Mouse (Mus musculus) erythroblast, embryonic 14.5 days (primary cell): ENCODE measurements around the gene Lst1. TPM values are rescaled to one million over a fixed set of nuclear protein-coding genes. Genes with fewer than 3 reads are reported as not detected.
"Not testable (repeated sequence)": the region's sequence is repeated elsewhere in the genome, so short reads cannot be mapped to it uniquely, and the experiment has no call there.

Experiments used
- H3K27me3 ChIP-seq: 2 replicates; pipeline ENCODE4 v1.6.1; 2012; ENCODE audit warnings: inconsistent platforms; ENCODE audit not compliant: control insufficient read depth
- H3K36me3 ChIP-seq: 2 replicates; pipeline ENCODE4 v1.6.1; 2012; ENCODE audit warnings: mild to moderate bottlenecking, inconsistent platforms; ENCODE audit not compliant: control insufficient read depth
- H3K4me1 ChIP-seq: 2 replicates; pipeline ENCODE4 v1.6.1; 2012; ENCODE audit warnings: inconsistent platforms; ENCODE audit not compliant: control insufficient read depth
- H3K4me3 ChIP-seq: replicated peaks from 2 replicates; pipeline ENCODE3; 2012; ENCODE audit warnings: moderate library complexity, mild to moderate bottlenecking, inconsistent platforms
- H3K9me3 ChIP-seq: 2 replicates; pipeline ENCODE4 v1.6.1; 2012; ENCODE audit warnings: low read length, inconsistent platforms, mixed read lengths; ENCODE audit not compliant: control insufficient read depth
- GATA1 ChIP-seq: IDR thresholded peaks from 2 replicates; pipeline ENCODE4 v1.6.1; 2012; ENCODE audit warnings: low read length, inconsistent platforms, mixed read lengths
- TAL1 ChIP-seq: IDR thresholded peaks from 3 replicates; pipeline ENCODE4 v1.6.1; 2012; ENCODE audit warnings: low read length, inconsistent platforms, mixed read lengths
- polyA plus RNA-seq: library from polyadenylated mRNA; stranded (reverse); fragments of >175 nt; gene quantifications from 2 replicates; pipeline ENCODE4 v1.2.3, GENCODE M21; 2012

The Lst1 gene
- polyA plus RNA-seq = not detected in 2 replicates

DNA sequence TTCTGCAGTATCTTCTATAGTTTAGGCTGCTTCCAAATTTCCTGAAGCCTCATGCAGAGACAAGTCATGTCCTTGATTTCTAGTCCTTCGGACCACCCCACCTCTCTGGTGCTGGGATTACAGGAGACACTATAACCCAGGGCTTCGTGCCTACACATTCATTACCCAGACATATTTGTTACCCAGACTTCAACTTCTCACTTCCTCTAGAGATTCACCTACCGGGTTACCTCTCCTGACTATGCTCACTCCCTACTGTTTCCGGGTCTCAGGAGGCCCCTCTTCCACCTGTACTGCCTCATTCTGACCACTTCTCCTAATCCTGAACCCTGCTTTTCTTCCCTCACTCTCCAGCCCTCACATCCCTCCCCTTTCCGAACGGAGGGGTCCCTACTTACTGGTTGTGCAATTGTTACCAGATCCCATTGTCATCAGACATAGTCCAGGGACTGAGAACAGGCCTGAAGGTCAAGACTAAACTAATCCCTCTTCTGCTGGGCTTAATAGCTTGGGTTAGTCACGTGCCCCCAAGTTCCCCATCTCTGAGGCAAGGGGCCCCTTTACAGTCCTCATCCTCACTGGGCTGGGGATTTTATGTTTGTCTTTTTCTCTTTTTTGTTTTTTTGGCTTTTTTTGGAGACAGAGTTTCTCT, at the start of gene Lst1:
Gene Lst1, minus strand, starts transcription at position 481 of the 652 bp plus-strand sequence.
- H3K9me3 ChIP-seq = no peaks in the 10 kb centered on the region
- TF ChIP-seq TAL1 (no peak), GATA1 (no peak)
- H3K27me3 ChIP-seq = peaks cover 4% of the 10 kb centered on the region
- H3K4me1 ChIP-seq = peaks cover 13% of the 10 kb centered on the region
- H3K36me3 ChIP-seq = no peaks in the 10 kb centered on the region
- no peak within 1 kb of the TSS for H3K4me3 ChIP-seq

GRCm38 (mm10) chr17:35237504-35237903, 49.3 kb upstream of the Lst1 start:
- no peak overlapping the region for H3K4me3 ChIP-seq
- peaks cover 14% of the 10 kb centered on the region for H3K36me3 ChIP-seq
- peaks cover 57% of the 10 kb centered on the region for H3K4me1 ChIP-seq
- no peaks in the 10 kb centered on the region for H3K9me3 ChIP-seq
- TF ChIP-seq TAL1 = no peak
- TF ChIP-seq GATA1 = no peak
- H3K27me3 ChIP-seq = no peaks in the 10 kb centered on the region

DNA sequence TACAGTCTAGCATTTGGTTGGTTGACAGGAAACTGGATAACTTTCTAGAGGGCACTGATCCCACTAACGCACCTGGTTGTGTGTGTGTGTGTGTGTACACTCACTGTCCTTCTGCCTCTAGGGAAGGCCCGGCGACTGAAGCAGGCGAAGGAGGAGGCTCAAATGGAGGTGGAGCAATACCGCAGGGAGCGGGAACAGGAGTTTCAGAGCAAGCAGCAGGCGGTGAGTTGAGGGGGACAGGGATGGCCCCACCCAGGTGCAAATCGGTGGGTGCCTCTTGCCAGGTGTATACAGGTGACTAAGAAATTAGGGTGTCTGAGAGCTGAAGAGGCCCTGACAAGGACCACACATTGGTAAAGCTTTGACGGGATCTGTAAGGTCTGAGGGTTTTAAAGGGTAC, 48.8 kb upstream of the Lst1 start:
- Histone ChIP-seq H3K9me3 (no peaks in the 10 kb centered on the region), H3K4me1 (peaks cover 62% of the 10 kb centered on the region), H3K4me3 (no peak overlapping the region), H3K27me3 (no peaks in the 10 kb centered on the region), H3K36me3 (peaks cover 17% of the 10 kb centered on the region)
- TF ChIP-seq TAL1 = no peak
- TF ChIP-seq GATA1 = no peak

- no peaks in the 10 kb centered on the region for H3K27me3 ChIP-seq
- peaks cover 20% of the 10 kb centered on the region for H3K36me3 ChIP-seq
- peaks cover 63% of the 10 kb centered on the region for H3K4me1 ChIP-seq
- peak overlapping the region; percentile 79 for H3K4me3 ChIP-seq
- no peaks in the 10 kb centered on the region for H3K9me3 ChIP-seq
- TF ChIP-seq TAL1 = no peak
- no peak for TF ChIP-seq GATA1
Observed at GRCm38 (mm10) chr17:35236390-35236746, 48.1 kb upstream of the Lst1 start.

GRCm38 (mm10) chr17:35235614-35236389, 47.6 kb upstream of the Lst1 start, which contains the start of gene Nfkbil1:
Gene Nfkbil1 (minus strand): TSS chr17:35235792.
- TF ChIP-seq TAL1 (no peak), GATA1 (no peak)
- Histone ChIP-seq H3K4me1 (peaks cover 61% of the 10 kb centered on the region), H3K9me3 (no peaks in the 10 kb centered on the region), H3K36me3 (peaks cover 26% of the 10 kb centered on the region), H3K4me3 (peak within 1 kb of the TSS; percentile 79), H3K27me3 (no peaks in the 10 kb centered on the region)

- H3K4me3 ChIP-seq = peak overlapping the region; percentile 79
- H3K4me1 ChIP-seq = peaks cover 52% of the 10 kb centered on the region
- no peaks in the 10 kb centered on the region for H3K27me3 ChIP-seq
- TF ChIP-seq GATA1 (no peak), TAL1 (no peak)
- H3K36me3 ChIP-seq = peaks cover 33% of the 10 kb centered on the region
- H3K9me3 ChIP-seq = no peaks in the 10 kb centered on the region
Observed at GRCm38 (mm10) chr17:35234903-35235302, 46.7 kb upstream of the Lst1 start.

DNA sequence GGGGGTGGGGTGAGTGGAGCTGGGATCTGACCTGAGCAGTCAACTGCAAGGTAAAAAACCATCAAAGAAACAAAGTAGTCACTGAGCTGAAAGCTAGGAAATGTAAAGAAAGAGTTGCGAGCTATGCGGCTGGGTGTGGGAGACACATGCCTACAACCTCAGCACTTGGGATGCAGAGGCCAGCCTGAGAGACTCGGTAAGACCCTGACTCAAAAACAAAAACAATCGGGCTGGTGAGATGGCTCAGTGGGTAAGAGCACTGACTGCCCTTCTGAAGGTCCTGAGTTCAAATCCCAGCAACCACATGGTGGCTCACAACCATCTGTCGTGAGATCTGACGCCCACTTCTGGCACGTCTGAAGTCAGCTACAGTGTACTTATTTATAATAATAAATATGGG, 45.9 kb upstream of the Lst1 start:
- H3K27me3 ChIP-seq, H3K9me3 ChIP-seq, H3K4me3 ChIP-seq: not testable (repeated sequence)
- H3K4me1 ChIP-seq = peaks cover 49% of the 10 kb centered on the region
- peaks cover 41% of the 10 kb centered on the region for H3K36me3 ChIP-seq

DNA sequence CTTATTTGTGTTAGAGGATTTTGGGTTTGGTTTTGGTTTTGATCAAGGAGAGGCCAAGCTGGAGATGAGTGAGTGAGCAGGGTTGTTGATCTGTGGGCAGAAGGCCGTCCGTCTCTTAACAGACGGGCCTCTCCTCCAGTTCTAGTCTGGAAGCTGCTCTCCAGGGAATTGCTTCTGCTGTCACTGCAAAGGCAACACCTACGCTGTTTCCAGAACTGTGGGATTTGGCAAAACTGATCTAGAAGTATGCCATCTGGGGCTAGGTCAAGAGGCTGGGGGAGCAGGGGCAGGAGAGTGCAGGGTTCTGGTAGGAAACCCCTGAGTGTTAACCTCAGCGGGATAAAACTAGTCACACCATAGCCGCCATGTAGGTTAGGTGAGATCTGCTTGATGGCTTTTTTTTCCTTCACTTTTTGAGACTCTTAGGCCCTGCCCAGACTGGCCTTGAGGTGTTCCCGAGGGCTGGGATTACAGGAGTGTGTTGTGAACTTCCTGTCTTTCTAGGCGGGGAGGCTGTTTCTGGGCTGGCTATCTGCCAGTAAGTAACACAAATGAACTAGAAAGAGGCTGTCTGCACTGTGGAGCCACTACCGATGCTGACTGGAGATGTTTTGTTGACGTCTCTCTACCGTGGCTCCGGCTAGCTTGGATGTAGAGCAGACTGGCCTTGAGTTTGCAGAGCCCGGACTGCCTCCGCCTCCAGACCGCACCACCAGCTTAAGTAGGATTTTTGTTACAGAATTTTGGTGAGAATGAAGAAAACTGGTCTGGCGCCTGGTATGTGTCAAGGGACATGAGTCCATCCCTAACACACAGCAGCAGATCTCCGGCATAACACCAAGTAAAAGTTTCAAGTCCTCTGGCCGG, 45.1 kb upstream of the Lst1 start, which contains the start of gene Atp6v1g2:
Gene Atp6v1g2, plus strand, starts transcription at position 547 of the 867 bp plus-strand sequence.
- H3K27me3 ChIP-seq = no peaks in the 10 kb centered on the region
- peaks cover 49% of the 10 kb centered on the region for H3K4me1 ChIP-seq
- peak within 1 kb of the TSS; percentile 79 for H3K4me3 ChIP-seq
- no peaks in the 10 kb centered on the region for H3K9me3 ChIP-seq
- peaks cover 48% of the 10 kb centered on the region for H3K36me3 ChIP-seq
- TF ChIP-seq TAL1 (no peak), GATA1 (no peak)

DNA sequence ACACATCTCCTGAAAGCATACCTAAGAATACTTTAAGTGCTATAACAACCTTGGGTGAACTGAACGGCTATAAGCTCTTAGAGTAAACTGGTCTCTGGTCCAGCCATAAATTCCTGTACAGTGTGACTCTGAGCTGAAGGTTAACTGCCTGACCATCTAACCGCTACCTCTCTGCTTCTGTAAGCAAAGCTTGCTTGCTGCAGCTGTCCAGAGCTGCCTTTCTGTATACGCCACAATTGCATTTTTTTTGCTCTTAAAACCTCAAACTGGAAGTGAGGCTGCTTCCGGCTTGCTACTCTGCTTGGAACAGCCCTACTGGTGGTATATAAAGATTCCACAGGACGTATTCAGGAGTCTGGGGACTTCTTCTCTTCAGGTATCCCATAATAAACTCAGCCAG, 44.4 kb upstream of the Lst1 start:
- Histone ChIP-seq H3K4me1 (peaks cover 49% of the 10 kb centered on the region), H3K9me3 (no peaks in the 10 kb centered on the region), H3K36me3 (peaks cover 55% of the 10 kb centered on the region), H3K4me3 (no peak overlapping the region), H3K27me3 (no peaks in the 10 kb centered on the region)
- TF ChIP-seq TAL1 = no peak
